Mouse (Mus musculus) intestine, postnatal 0 days (tissue): ENCODE data around the gene Aldh2. TPM values are rescaled to one million over a fixed set of nuclear protein-coding genes. Genes with fewer than 3 reads are reported as not detected.

ENCODE experiments used
- ATAC-seq: fragments of 200-750 bp; cut with Nextera tagmentation; 2 replicates; pipeline ENCODE4 v1.8.0; 2017; ENCODE audit warnings: mild to moderate bottlenecking, moderate TSS enrichment, moderate library complexity
- H3K27ac ChIP-seq: fragments of 300-500 bp; sonication (generic); 2 replicates; pipeline ENCODE4 v1.5.1; 2014; ENCODE audit warnings: mild to moderate bottlenecking, low read depth, low read length, moderate library complexity
- H3K27me3 ChIP-seq: fragments of 300-500 bp; sonication (generic); replicated peaks from 2 replicates; pipeline ENCODE4 v1.6.1; 2014; ENCODE audit warnings: low read length, mixed read lengths; ENCODE audit not compliant: control insufficient read depth, insufficient read depth
- H3K36me3 ChIP-seq: fragments of 300-500 bp; sonication (generic); 2 replicates; pipeline ENCODE4 v1.6.1; 2014; ENCODE audit warnings: mild to moderate bottlenecking, moderate library complexity; ENCODE audit not compliant: control insufficient read depth, insufficient read depth
- H3K4me1 ChIP-seq: fragments of 300-500 bp; sonication (generic); replicated peaks from 2 replicates; pipeline ENCODE4 v1.6.1; 2014; ENCODE audit warnings: antibody characterized with exemption, low read length, mixed read lengths; ENCODE audit not compliant: control insufficient read depth, insufficient read depth
- H3K4me2 ChIP-seq: fragments of 300-500 bp; sonication (generic); replicated peaks from 2 replicates; pipeline ENCODE4 v1.6.1; 2014; ENCODE audit warnings: low read depth, mild to moderate bottlenecking, moderate library complexity
- H3K4me3 ChIP-seq: fragments of 300-500 bp; sonication (generic); 2 replicates; pipeline ENCODE4 v1.5.1; 2014; ENCODE audit warnings: low read depth, low read length
- H3K9ac ChIP-seq: fragments of 300-500 bp; sonication (generic); 2 replicates; pipeline ENCODE4 v1.6.1; 2014; ENCODE audit warnings: mild to moderate bottlenecking, low read depth, low read length
- H3K9me3 ChIP-seq: fragments of 300-500 bp; sonication (generic); 2 replicates; pipeline ENCODE4 v1.6.1; 2016; ENCODE audit warnings: mixed run types; ENCODE audit not compliant: control insufficient read depth
- CTCF ChIP-seq: sonication (generic); IDR thresholded peaks from 2 replicates; pipeline ENCODE4 v1.5.1; 2016; ENCODE audit warnings: low read depth, mild to moderate bottlenecking, control low read depth, antibody characterized with exemption, moderate library complexity
- WGBS: fragments of 180-500 bp; shearing (Covaris S2); extraction: QIAGEN DNeasy Blood & Tissue Kit; methylation state at CpG from one replicate; pipeline ENCODE4 v1.1.7; 2014; 5-methylcytosine and 5-hydroxymethylcytosine counted together
- polyA plus RNA-seq: library from polyadenylated mRNA; unstranded; fragments of >200 nt; fragmentation: Nextera tagmentation; extraction: Ambion mirVana; gene quantifications from 2 replicates; pipeline ENCODE4 v1.2.1, GENCODE M21; 2015

Aldh2 gene
- polyA plus RNA-seq, 1 experiment from 2014 or later = 181 TPM

- Histone ChIP-seq H3K9me3 (no peaks in the 10 kb centered on the region), H3K27me3 (no peaks in the 10 kb centered on the region), H3K4me2 (no peak overlapping the region), H3K27ac (no peak overlapping the region), H3K9ac (no peak overlapping the region), H3K4me1 (peaks cover 3% of the 10 kb centered on the region), H3K4me3 (no peak overlapping the region), H3K36me3 (no peaks in the 10 kb centered on the region)
- no peak for TF ChIP-seq CTCF
- ATAC-seq = no peak
- 66% methylated on average over 4 of the region's 4 CpGs for WGBS
Measured at GRCm38 (mm10) chr5:121597332-121597731, 3.7 kb upstream of the Aldh2 start.

- 53% methylated on average over 6 of the region's 6 CpGs for WGBS
- peaks cover 3% of the 10 kb centered on the region; the same call in 1 of the 2 replicates for H3K4me1 ChIP-seq
- no peak overlapping the region for H3K4me2 ChIP-seq
- no peak for ATAC-seq
- H3K27ac ChIP-seq = 0 out of 2 replicates have a peak overlapping the region, but pooled peaks have one; percentile 7
- no peaks in the 10 kb centered on the region for H3K36me3 ChIP-seq
- H3K9ac ChIP-seq = no peak overlapping the region
- H3K27me3 ChIP-seq = no peaks in the 10 kb centered on the region
- no peaks in the 10 kb centered on the region for H3K9me3 ChIP-seq
- TF ChIP-seq CTCF = no peak
- no peak overlapping the region for H3K4me3 ChIP-seq
Measured at GRCm38 (mm10) chr5:121596226-121596625, 2.6 kb upstream of the Aldh2 start.

GRCm38 (mm10) chr5:121595758-121596157 lies 2.1 kb upstream of the Aldh2 start:
- H3K9ac ChIP-seq = no peak overlapping the region
- no peaks in the 10 kb centered on the region for H3K9me3 ChIP-seq
- H3K4me3 ChIP-seq = no peak overlapping the region
- no peak overlapping the region for H3K27ac ChIP-seq
- H3K4me1 ChIP-seq = peaks cover 3% of the 10 kb centered on the region; the same call in 1 of the 2 replicates
- H3K4me2 ChIP-seq = no peak overlapping the region
- 44% methylated on average over 6 of the region's 6 CpGs for WGBS
- H3K36me3 ChIP-seq = no peaks in the 10 kb centered on the region
- no peaks in the 10 kb centered on the region for H3K27me3 ChIP-seq
- no peak for TF ChIP-seq CTCF
- ATAC-seq = no peak

- WGBS = 49% methylated on average over 6 of the region's 6 CpGs
- no peak overlapping the region for H3K27ac ChIP-seq
- H3K4me2 ChIP-seq = peak overlapping the region; percentile 90; the same call in 1 of the 2 replicates
- no peaks in the 10 kb centered on the region for H3K9me3 ChIP-seq
- no peak for ATAC-seq
- no peak for TF ChIP-seq CTCF
- peaks cover 3% of the 10 kb centered on the region; the same call in 1 of the 2 replicates for H3K4me1 ChIP-seq
- H3K27me3 ChIP-seq = no peaks in the 10 kb centered on the region
- H3K4me3 ChIP-seq = no peak overlapping the region
- no peaks in the 10 kb centered on the region for H3K36me3 ChIP-seq
- no peak overlapping the region for H3K9ac ChIP-seq
Measured at GRCm38 (mm10) chr5:121594714-121595313, 1.2 kb upstream of the Aldh2 start.

GRCm38 (mm10) chr5:121592816-121593407 lies 712 bp downstream of the Aldh2 start:
- H3K4me3 ChIP-seq = peak overlapping the region; percentile 62
- peaks cover 3% of the 10 kb centered on the region; the same call in 1 of the 2 replicates for H3K4me1 ChIP-seq
- peak overlapping the region; percentile 59 for H3K9ac ChIP-seq
- WGBS = 6% methylated on average over 33 of the region's 33 CpGs
- peak; percentile 16; the same call in 1 of the 2 replicates for ATAC-seq
- H3K27me3 ChIP-seq = no peaks in the 10 kb centered on the region
- peak overlapping the region; percentile 88; the same call in 1 of the 2 replicates for H3K27ac ChIP-seq
- TF ChIP-seq CTCF = no peak
- H3K4me2 ChIP-seq = peak overlapping the region; percentile 90
- no peaks in the 10 kb centered on the region for H3K9me3 ChIP-seq
- H3K36me3 ChIP-seq = no peaks in the 10 kb centered on the region

GRCm38 (mm10) chr5:121592064-121592815 lies 1.4 kb downstream of the Aldh2 start:
- H3K4me1 ChIP-seq = peaks cover 3% of the 10 kb centered on the region; the same call in 1 of the 2 replicates
- H3K27me3 ChIP-seq = no peaks in the 10 kb centered on the region
- H3K4me3 ChIP-seq = peak overlapping the region; percentile 62
- ATAC-seq = no peak
- H3K9ac ChIP-seq = no peak overlapping the region
- H3K27ac ChIP-seq = no peak overlapping the region
- H3K9me3 ChIP-seq = no peaks in the 10 kb centered on the region
- peak overlapping the region; percentile 90 for H3K4me2 ChIP-seq
- WGBS = 65% methylated on average over 11 of the region's 11 CpGs
- no peak for TF ChIP-seq CTCF
- H3K36me3 ChIP-seq = no peaks in the 10 kb centered on the region
